Mouse (Mus musculus) liver, embryonic 14.5 days (tissue): Measurements from ENCODE around the gene Slc27a1. TPM values are rescaled to one million over a fixed set of nuclear protein-coding genes. Genes with fewer than 3 reads are reported as not detected.
A peak's percentile ranks its signal among the peaks of the same experiment; 100 is the strongest.

Experiments used
- ATAC-seq: fragments of 200-750 bp; cut with Nextera tagmentation; 2 replicates; pipeline ENCODE4 v1.8.0; 2017; ENCODE audit warnings: moderate number of reproducible peaks, mild to moderate bottlenecking, moderate library complexity; ENCODE audit not compliant: insufficient read depth
- DNase-seq, 3 experiments: peaks; one replicate each; pipeline ENCODE4 v3.0.0-alpha.2; 2012 to 2013; ENCODE audit warnings: low read depth in 3 of 3, low spot score in 3 of 3
- H3K27ac ChIP-seq: fragments of 300-500 bp; sonication (generic); 2 replicates; pipeline ENCODE4 v1.5.1; 2014; ENCODE audit warnings: moderate library complexity, mild to moderate bottlenecking, control low read depth, inconsistent platforms
- H3K27me3 ChIP-seq: fragments of 300-500 bp; sonication (generic); 2 replicates; pipeline ENCODE4 v1.6.1; 2014; ENCODE audit warnings: mild to moderate bottlenecking, low read length, moderate library complexity; ENCODE audit not compliant: control insufficient read depth, insufficient read depth
- H3K36me3 ChIP-seq: fragments of 300-500 bp; sonication (generic); replicated peaks from 2 replicates; pipeline ENCODE4 v1.6.1; 2014; ENCODE audit warnings: low read depth; ENCODE audit not compliant: control insufficient read depth, insufficient read depth
- H3K4me1 ChIP-seq, 2 experiments: fragments of 200-500 bp in 1 of 2; fragments of 300-500 bp in 1 of 2; sonication (generic) in 1 of 2; replicated peaks; 2 replicates each; pipeline ENCODE4 v1.6.1; 2012 to 2014; ENCODE audit warnings: antibody characterized with exemption in 1 of 2, inconsistent platforms in 1 of 2, low read length in 1 of 2; ENCODE audit not compliant: control insufficient read depth in 2 of 2, insufficient read depth in 2 of 2
- H3K4me2 ChIP-seq: fragments of 300-500 bp; sonication (generic); 2 replicates; pipeline ENCODE4 v1.6.1; 2014; ENCODE audit warnings: low read depth, mild to moderate bottlenecking, control low read depth, moderate library complexity
- H3K4me3 ChIP-seq, 2 experiments: fragments of 200-500 bp in 1 of 2; fragments of 300-500 bp in 1 of 2; sonication (generic) in 1 of 2; 2 replicates each; pipeline ENCODE4 v1.5.1; 2012 to 2014; ENCODE audit warnings: low read depth in 2 of 2, low read length in 2 of 2, mild to moderate bottlenecking in 2 of 2, control low read depth in 1 of 2, inconsistent platforms in 1 of 2, moderate library complexity in 1 of 2; ENCODE audit not compliant: insufficient read depth in 1 of 2
- H3K9ac ChIP-seq: fragments of 300-500 bp; sonication (generic); replicated peaks from 2 replicates; pipeline ENCODE4 v1.6.1; 2014; ENCODE audit warnings: mild to moderate bottlenecking, control low read depth, moderate library complexity
- H3K9me3 ChIP-seq: fragments of 300-500 bp; sonication (generic); 2 replicates; pipeline ENCODE4 v1.6.1; 2016; ENCODE audit warnings: low read length, mixed read lengths; ENCODE audit not compliant: control insufficient read depth
- CTCF ChIP-seq: IDR thresholded peaks from 2 replicates; pipeline ENCODE4 v1.5.1; 2016; ENCODE audit warnings: antibody characterized with exemption, low read depth, control low read depth
- EP300 ChIP-seq: IDR thresholded peaks from 2 replicates; pipeline ENCODE4 v1.6.1; 2016; ENCODE audit warnings: antibody characterized with exemption, low read depth
- WGBS: fragments of 180-500 bp; shearing (Covaris S2); extraction: QIAGEN DNeasy Blood & Tissue Kit; methylation state at CpG from one replicate; pipeline ENCODE4 v1.1.7; 2014; ENCODE audit not compliant: insufficient replicate concordance; 5-methylcytosine and 5-hydroxymethylcytosine counted together
- polyA plus RNA-seq, 2 experiments: library from polyadenylated mRNA; depleted of rRNA in 1 of 2; stranded (reverse) in 1 of 2; unstranded in 1 of 2; fragments of >200 nt; fragmentation: Nextera tagmentation in 1 of 2; extraction: Ambion mirVana in 1 of 2; gene quantifications; 2 replicates each; pipeline versions ENCODE4 v1.2.1 to v1.2.3; 2012 to 2014

The Slc27a1 gene
- polyA plus RNA-seq, 2 experiments, result 0.28 to 1.9 TPM

DNA sequence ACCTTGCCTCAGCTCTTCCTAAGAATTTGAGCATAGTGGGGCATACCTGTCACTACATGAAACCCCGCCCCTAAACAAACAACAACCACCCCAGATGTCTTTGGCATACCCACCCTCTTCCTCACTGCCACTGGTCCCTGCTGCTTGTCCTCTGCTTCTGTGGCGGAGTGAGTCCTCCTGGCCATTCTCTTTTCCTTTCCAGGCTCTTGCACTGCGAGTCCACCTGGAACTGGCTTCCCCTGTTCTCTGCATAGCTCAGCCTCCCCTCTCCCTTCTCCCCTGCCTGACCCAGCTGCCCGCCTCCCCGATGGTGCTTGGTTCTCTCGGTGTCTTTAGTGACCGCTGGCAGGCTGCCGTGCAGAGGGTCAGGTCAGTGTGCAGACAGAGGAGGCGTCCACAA is 24.9 kb upstream of the Slc27a1 start:
- ATAC-seq, result no peak

DNA sequence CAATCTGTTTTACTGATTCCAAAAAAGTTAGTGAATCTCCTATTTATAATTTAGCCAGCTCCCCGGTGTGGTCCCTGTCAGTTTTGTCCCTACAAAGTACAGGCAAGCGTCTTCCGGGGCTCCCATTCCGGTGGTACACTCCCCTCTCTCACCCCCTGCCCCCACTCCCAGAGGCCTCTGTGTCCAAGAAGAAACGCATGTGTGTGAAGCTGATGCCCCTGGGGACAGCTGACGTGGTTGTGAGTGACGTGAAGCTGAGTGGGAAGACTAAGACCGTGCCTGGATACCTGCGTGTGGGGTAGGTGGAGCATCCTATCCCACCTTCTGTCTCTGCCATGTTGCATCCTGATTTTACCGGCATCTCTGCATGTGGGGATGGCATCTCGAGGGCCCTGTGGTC is 23.6 kb upstream of the Slc27a1 start:
- Histone ChIP-seq H3K4me2 (no peak overlapping the region), H3K9ac (no peak overlapping the region), H3K27ac (no peak overlapping the region), H3K27me3 (no peaks in the 10 kb centered on the region), H3K36me3 (no peaks in the 10 kb centered on the region; the same call in 1 of the 2 replicates), H3K4me1 (peaks cover 3 to 6% of the 10 kb centered on the region in 2 experiments; a peak in 1 of 4 replicates), H3K4me3 (no peak overlapping the region), H3K9me3 (no peaks in the 10 kb centered on the region)
- DNase-seq, result no peak
- 81% methylated on average over 11 of the region's 11 CpGs for WGBS
- TF ChIP-seq EP300 (no peak), CTCF (no peak)
- ATAC-seq, result no peak

More for the DNA sequence above, 24.9 kb upstream of the Slc27a1 start:
- no peak for DNase-seq
- peak overlapping the region; percentile 83 for H3K4me2 ChIP-seq
- H3K4me1 ChIP-seq, result peaks cover 3 to 6% of the 10 kb centered on the region in 2 experiments; a peak in 1 of 4 replicates
- peak overlapping the region in 1 of 2 experiments; percentile 73; a peak in 1 of 4 replicates for H3K4me3 ChIP-seq
- no peaks in the 10 kb centered on the region for H3K27me3 ChIP-seq
- H3K36me3 ChIP-seq, result no peaks in the 10 kb centered on the region; the same call in 1 of the 2 replicates
- H3K9me3 ChIP-seq, result no peaks in the 10 kb centered on the region
- no peak overlapping the region for H3K27ac ChIP-seq
- H3K9ac ChIP-seq, result no peak overlapping the region; the same call in 1 of the 2 replicates
- 76% methylated on average over 9 of the region's 9 CpGs for WGBS
- TF ChIP-seq EP300 (no peak), CTCF (no peak)

DNA sequence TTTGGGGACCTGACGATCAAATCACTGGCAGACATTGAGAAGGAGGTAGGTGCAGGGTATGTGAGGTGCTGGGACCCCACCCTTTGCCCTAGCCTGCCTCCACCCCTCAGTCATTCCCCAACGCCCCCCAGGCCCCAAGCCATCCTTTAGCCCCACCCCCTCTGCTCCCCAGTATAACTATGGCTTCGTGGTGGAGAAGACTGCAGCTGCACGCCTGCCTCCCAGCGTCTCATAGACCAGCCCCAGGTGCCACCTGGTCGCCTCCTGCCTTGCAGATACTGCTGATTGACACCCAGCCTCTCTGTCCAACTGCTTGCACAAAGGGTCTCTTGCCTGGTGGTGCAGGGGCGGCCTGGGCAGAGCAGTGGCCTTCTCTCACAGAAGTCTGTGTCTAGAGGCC is 21.1 kb upstream of the Slc27a1 start:
- Histone ChIP-seq H3K9me3 (no peaks in the 10 kb centered on the region), H3K9ac (no peak overlapping the region), H3K27ac (no peak overlapping the region), H3K4me2 (no peak overlapping the region), H3K36me3 (no peaks in the 10 kb centered on the region; the same call in 1 of the 2 replicates), H3K4me1 (peaks cover 3 to 6% of the 10 kb centered on the region in 2 experiments; a peak in 1 of 4 replicates), H3K27me3 (no peaks in the 10 kb centered on the region), H3K4me3 (no peak overlapping the region)
- TF ChIP-seq EP300 (no peak), CTCF (no peak)
- 71% methylated on average over 7 of the region's 7 CpGs for WGBS
- ATAC-seq (no peak), DNase-seq (no peak)

DNA sequence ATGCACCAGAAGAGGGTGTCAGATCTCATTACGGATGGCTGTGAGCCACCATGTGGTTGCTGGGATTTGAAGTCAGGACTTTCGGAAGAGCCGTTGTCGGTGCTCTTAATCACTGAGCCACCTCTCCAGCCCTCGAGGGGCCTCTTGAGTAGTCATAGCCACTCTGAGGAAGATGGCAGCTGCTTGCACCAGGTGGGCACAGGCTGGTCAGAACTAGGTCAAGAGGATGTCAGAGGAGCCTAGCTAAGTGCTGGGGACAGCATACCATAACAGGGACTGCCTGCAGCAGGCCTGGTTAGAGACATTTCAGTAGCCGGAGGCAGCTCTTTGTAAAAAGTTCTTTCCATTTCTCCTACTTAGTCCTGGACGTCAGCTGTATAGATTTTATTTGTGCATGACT is 17.9 kb upstream of the Slc27a1 start:
- WGBS, result 66% methylated on average over 7 of the region's 7 CpGs
- no peak for ATAC-seq
- TF ChIP-seq EP300, result no peak
- no peak for TF ChIP-seq CTCF

DNA sequence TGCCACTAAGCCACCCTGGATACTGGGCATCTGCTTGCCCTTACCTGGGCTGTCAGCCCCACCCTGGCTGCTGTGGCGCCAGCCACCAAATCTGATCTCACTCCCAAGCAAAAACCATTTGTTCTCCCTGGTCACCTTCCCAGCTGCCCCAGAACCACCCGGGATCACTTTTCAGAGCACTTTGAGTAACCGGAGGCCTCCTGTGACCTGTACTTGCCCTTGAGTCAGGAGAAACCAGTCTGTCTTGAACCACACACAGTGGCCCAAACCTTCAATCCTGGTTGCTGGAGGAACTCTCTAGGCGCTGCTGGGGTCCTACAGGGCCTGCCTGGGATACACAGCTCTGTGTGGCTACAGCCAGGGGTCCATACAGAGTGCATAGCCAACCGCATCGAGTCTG is 15.9 kb upstream of the Slc27a1 start:
- H3K4me3 ChIP-seq, result no peak overlapping the region
- WGBS, result 57% methylated on average over 6 of the region's 6 CpGs
- H3K4me2 ChIP-seq, result no peak overlapping the region
- H3K9ac ChIP-seq, result no peak overlapping the region
- H3K27me3 ChIP-seq, result no peaks in the 10 kb centered on the region; the same call in 1 of the 2 replicates
- ATAC-seq (no peak), DNase-seq (no peak)
- H3K27ac ChIP-seq, result no peak overlapping the region
- TF ChIP-seq EP300 (no peak), CTCF (no peak)
- no peaks in the 10 kb centered on the region for H3K36me3 ChIP-seq
- no peaks in the 10 kb centered on the region for H3K9me3 ChIP-seq
- peaks cover 0 to 14% of the 10 kb centered on the region in 2 experiments; a peak in 3 of 4 replicates for H3K4me1 ChIP-seq

More for the DNA sequence above, 17.9 kb upstream of the Slc27a1 start:
- Histone ChIP-seq H3K4me2 (no peak overlapping the region), H3K9me3 (no peaks in the 10 kb centered on the region), H3K27ac (no peak overlapping the region), H3K27me3 (no peaks in the 10 kb centered on the region), H3K4me3 (no peak overlapping the region), H3K9ac (no peak overlapping the region), H3K4me1 (peaks cover 0 to 14% of the 10 kb centered on the region in 2 experiments; a peak in 3 of 4 replicates), H3K36me3 (no peaks in the 10 kb centered on the region; the same call in 1 of the 2 replicates)
- DNase-seq, result no peak
